Mouse (Mus musculus): ENCODE data around the gene Nudt3.

- TF ChIP-seq CTCF (IDR thresholded peaks at IDR 0.05; ENCODE audit: low read depth, low read length) (peak; percentile 86), GATA2 (IDR thresholded peaks at IDR 0.05; ENCODE audit: borderline replicate concordance, low read depth, low read length) (no peak), POLR2AphosphoS5 (IDR thresholded peaks at IDR 0.05; ENCODE audit: insufficient replicate concordance, low read depth, low read length) (no peak), TAL1 (conservative IDR thresholded peaks at IDR 0.05; ENCODE audit: low read depth, low read length) (no peak)
These were observed 26.9 kb upstream of the Nudt3 start for GRCm38 (mm10) chr17:27650160-27650559.

Data from G1E (cell line).